Mouse (Mus musculus) activated CD4-positive, CD25-positive, alpha-beta regulatory T cell, adult 4 months (primary cell): ENCODE data around the gene Map3k10. TPM values are rescaled to one million over a fixed set of nuclear protein-coding genes. Genes with fewer than 3 reads are reported as not detected.

Experiments used
- ATAC-seq: one replicate; pipeline ENCODE4 v1.8.0; 2017
- polyA plus RNA-seq, 2 experiments: library from polyadenylated mRNA; unstranded; fragments of 100-300 nt; shearing (Covaris generic); gene quantifications; one replicate each; pipeline ENCODE4 v1.2.1; 2017

The Map3k10 gene
- polyA plus RNA-seq, 2 experiments from 2014 or later: 0.61 to 1.2 TPM

GRCm38 (mm10) chr7:27608130-27608529 is 66.3 kb downstream of the Map3k10 start:
- no peak for ATAC-seq

- ATAC-seq: no peak
Measured at GRCm38 (mm10) chr7:27607580-27607979, 66.8 kb downstream of the Map3k10 start.

GRCm38 (mm10) chr7:27606481-27607254 is 67.7 kb downstream of the Map3k10 start:
- ATAC-seq: no peak

Other genes starting within 250 kb of the Map3k10 start
- under 1 TPM; 0.16 to 0.37 TPM for gene Sptbn4, start 226.9 kb downstream of the Map3k10 start, polyA plus RNA-seq
- gene Blvrb, start 226.6 kb downstream of the Map3k10 start, polyA plus RNA-seq: 10 to 100 TPM; 13.9 to 16.7 TPM
- 10 to 100 TPM; 41.9 to 47.6 TPM for gene Sertad3, start 200.8 kb downstream of the Map3k10 start, polyA plus RNA-seq
- 10 to 100 TPM; 46.6 to 47.9 TPM for gene Sertad1, start 187.7 kb downstream of the Map3k10 start, polyA plus RNA-seq
- gene Prx, start 175.3 kb downstream of the Map3k10 start, polyA plus RNA-seq: under 1 TPM; 0.11 to 0.68 TPM
- not detected for gene Hipk4, start 151.3 kb downstream of the Map3k10 start, polyA plus RNA-seq
- 100 to 1,000 TPM; 149 to 193 TPM for gene Pld3, start 121.4 kb downstream of the Map3k10 start, polyA plus RNA-seq
- 10 to 100 TPM; 14.9 to 18.7 TPM for gene 2310022A10Rik, start 121.4 kb downstream of the Map3k10 start, polyA plus RNA-seq
- gene Akt2, start 83.0 kb downstream of the Map3k10 start, polyA plus RNA-seq: 10 to 100 TPM; 43.6 to 48.5 TPM
- gene Ttc9b, start 20.7 kb downstream of the Map3k10 start, polyA plus RNA-seq: not detected
- 1 to 10 TPM; 2.1 TPM for gene Zfp607b, start 14.7 kb upstream of the Map3k10 start, polyA plus RNA-seq
- 1 to 10 TPM; 7.0 to 8.0 TPM for gene Zfp60, start 56.8 kb upstream of the Map3k10 start, polyA plus RNA-seq
- 1 to 10 TPM; 5.5 to 7.3 TPM for gene Zfp626, start 132.6 kb upstream of the Map3k10 start, polyA plus RNA-seq
- gene Zfp59, start 164.0 kb upstream of the Map3k10 start, polyA plus RNA-seq: 1 to 10 TPM; 5.2 to 5.6 TPM
- 1 to 10 TPM; 7.0 to 9.5 TPM for gene Zfp607a, start 182.9 kb upstream of the Map3k10 start, polyA plus RNA-seq